Mouse (Mus musculus): ENCODE data around the gene Triobp. TPM values are rescaled to one million over a fixed set of nuclear protein-coding genes. Genes with fewer than 3 reads are reported as not detected.
"Not testable (repeated sequence)": the region's sequence is repeated elsewhere in the genome, so short reads cannot be mapped to it uniquely, and the experiment has no call there.

Triobp gene
- polyA plus RNA-seq, 1 experiment from 2014 or later = 45.8 TPM

DNA sequence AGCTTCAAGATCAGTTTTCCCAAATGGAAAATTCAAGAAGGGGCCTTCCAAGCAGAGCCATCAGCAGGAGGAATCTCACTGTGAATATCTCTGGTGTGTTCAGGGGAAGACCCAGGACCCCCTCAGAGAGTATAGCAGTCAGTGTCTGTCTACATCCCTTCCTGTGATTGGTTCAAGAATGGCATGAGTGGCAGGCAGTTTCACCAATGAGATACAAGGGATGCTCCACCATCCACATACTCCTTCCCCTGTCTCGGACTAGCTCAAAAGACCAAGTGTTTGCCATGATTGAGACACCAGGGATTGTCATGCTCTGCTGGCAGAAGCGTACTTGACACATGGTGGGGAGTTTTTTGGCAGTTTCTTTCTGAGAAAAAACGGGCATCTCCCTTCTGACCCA, 59.1 kb downstream of the Triobp start:
- Histone ChIP-seq H3K27me3 (replicated peaks) (no peaks in the 10 kb centered on the region), H3K27ac (replicated peaks) (no peak overlapping the region), H3K4me3 (no peak overlapping the region), H3K4me1 (peaks cover 8% of the 10 kb centered on the region; the same call in 1 of the 2 replicates), H3K9ac (no peak overlapping the region), H3K9me3 (no peaks in the 10 kb centered on the region), H3K36me3 (peaks cover 65% of the 10 kb centered on the region), H3K4me2 (no peak overlapping the region)
- 70% methylated on average over 3 of the region's 3 CpGs for WGBS
- no peak for ATAC-seq (ENCODE audit: extremely low read depth, insufficient number of reproducible peaks, low FRiP score, low TSS enrichment)

DNA sequence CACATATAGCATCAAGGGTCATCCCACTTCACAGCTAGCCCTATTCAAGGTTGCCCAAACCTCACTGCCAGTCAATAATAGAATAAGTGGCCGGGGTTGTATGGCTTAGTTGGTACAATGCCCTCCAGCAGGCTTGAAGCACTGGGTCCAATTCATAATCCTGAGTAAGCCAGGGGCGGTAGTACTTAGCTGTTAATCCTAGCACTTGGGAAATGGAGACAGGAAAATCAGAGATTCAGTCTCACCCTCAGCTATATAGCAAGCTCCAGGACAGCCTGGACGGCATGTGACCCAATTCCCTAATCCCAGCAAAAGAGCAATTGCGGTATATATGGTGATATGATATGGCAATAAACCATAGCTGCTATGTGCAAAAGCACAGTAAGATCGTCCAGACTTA, 59.5 kb downstream of the Triobp start:
- H3K27me3 ChIP-seq (replicated peaks) = no peaks in the 10 kb centered on the region
- ATAC-seq (ENCODE audit: extremely low read depth, insufficient number of reproducible peaks, low FRiP score, low TSS enrichment) = no peak
- no peak overlapping the region for H3K4me2 ChIP-seq
- no peak overlapping the region for H3K9ac ChIP-seq
- no peaks in the 10 kb centered on the region for H3K9me3 ChIP-seq
- H3K4me1 ChIP-seq = peaks cover 8% of the 10 kb centered on the region; the same call in 1 of the 2 replicates
- no peak overlapping the region for H3K4me3 ChIP-seq
- peaks cover 61% of the 10 kb centered on the region for H3K36me3 ChIP-seq
- H3K27ac ChIP-seq (replicated peaks) = no peak overlapping the region
- WGBS = 86% methylated on average over 5 of the region's 5 CpGs

DNA sequence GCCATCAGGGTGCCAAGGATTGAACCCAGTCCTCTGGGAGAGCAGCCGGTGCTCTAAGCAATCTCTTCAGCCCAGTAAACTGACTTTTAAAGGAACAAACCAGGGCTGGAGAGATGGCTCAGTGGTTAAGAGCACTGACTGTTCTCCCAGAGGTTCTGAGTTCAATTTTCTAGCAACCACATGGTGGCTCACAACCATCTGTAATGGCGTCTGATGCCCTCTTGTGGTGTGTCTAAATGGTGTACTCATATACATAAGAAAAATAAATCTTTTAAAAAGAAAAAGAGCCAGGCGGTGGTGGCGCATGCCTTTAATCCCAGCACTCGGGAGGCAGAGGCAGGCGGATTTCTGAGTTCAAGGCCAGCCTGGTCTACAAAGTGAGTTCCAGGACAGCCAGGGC, 60.3 kb downstream of the Triobp start:
- H3K4me1 ChIP-seq; H3K27me3 ChIP-seq (replicated peaks); H3K9me3 ChIP-seq; ATAC-seq (ENCODE audit: extremely low read depth, insufficient number of reproducible peaks, low FRiP score, low TSS enrichment); H3K4me3 ChIP-seq; H3K4me2 ChIP-seq; H3K27ac ChIP-seq (replicated peaks); H3K9ac ChIP-seq: not testable (repeated sequence)
- peaks cover 53% of the 10 kb centered on the region for H3K36me3 ChIP-seq
- 84% methylated on average over 6 of the region's 6 CpGs for WGBS

DNA sequence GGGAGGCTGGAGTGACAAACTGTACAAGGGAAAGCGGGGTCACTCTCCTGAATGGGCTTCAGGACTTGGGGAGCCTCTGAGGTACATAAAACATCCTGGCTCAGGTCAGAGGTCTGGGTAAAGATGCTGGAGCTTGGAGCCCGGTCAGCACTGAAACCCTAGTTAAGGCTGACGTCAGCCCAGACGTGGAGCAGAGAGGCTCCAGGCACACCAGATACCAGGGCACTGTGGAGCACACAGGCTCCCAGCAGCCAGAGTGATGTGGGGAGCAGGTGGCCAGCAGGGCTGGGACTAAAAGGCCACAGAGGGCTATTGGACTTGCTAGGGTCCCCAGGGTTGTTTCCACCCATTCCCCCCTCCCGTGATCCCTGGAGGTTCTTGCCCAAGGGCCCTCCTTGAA, 62.2 kb downstream of the Triobp start:
- H3K4me3 ChIP-seq = no peak overlapping the region
- H3K9me3 ChIP-seq = no peaks in the 10 kb centered on the region
- no peaks in the 10 kb centered on the region for H3K27me3 ChIP-seq (replicated peaks)
- no peak overlapping the region for H3K27ac ChIP-seq (replicated peaks)
- H3K4me1 ChIP-seq = peaks cover 8% of the 10 kb centered on the region; the same call in 1 of the 2 replicates
- ATAC-seq (ENCODE audit: extremely low read depth, insufficient number of reproducible peaks, low FRiP score, low TSS enrichment) = no peak
- peaks cover 34% of the 10 kb centered on the region for H3K36me3 ChIP-seq
- WGBS = 46% methylated on average over 5 of the region's 5 CpGs
- no peak overlapping the region for H3K9ac ChIP-seq
- no peak overlapping the region for H3K4me2 ChIP-seq

DNA sequence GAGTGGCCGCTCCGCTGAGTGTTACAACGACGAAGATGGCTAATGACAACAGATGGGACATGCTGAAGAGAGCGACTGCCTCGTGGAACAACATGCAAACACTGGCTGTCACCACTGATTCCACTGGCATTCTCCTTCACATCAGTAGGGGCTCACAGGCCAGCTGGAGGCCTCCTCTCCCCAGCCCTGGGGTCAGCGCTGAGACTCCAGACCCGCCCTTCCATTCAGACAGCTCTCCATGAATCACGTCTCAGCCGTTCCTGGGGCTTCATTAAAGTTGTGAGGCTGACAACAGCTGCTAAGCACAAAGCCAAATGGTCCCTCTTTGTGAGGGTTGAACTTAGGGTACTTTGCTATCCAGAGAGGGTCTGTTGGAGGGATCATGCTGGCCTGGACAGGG, 64.0 kb downstream of the Triobp start:
- WGBS = 45% methylated on average over 10 of the region's 10 CpGs
- no peaks in the 10 kb centered on the region for H3K9me3 ChIP-seq
- no peak overlapping the region for H3K27ac ChIP-seq (replicated peaks)
- H3K36me3 ChIP-seq = peaks cover 16% of the 10 kb centered on the region
- ATAC-seq (ENCODE audit: extremely low read depth, insufficient number of reproducible peaks, low FRiP score, low TSS enrichment) = no peak
- H3K27me3 ChIP-seq (replicated peaks) = no peaks in the 10 kb centered on the region
- H3K4me3 ChIP-seq = no peak overlapping the region
- H3K4me2 ChIP-seq = no peak overlapping the region
- no peak overlapping the region for H3K9ac ChIP-seq
- peaks cover 8% of the 10 kb centered on the region; the same call in 1 of the 2 replicates for H3K4me1 ChIP-seq

DNA sequence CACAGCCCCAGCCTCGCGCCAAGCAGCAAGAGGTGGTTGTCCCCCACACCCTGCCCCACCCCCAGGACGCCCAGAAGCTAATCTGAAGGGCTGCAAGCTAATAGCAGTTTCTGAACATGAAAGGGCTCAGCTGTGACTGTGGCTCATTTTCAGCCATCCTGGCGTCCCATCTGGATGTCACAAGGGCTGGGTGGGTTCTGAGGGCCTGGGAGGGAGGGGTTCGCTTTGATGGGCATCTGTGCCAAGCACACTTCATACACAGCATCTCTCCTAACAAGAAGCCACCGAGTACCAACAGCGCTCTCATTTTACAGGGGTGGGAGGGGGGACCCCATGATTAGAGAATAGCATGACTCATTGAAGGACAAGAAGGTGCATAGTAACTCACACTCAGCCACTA, 65.9 kb downstream of the Triobp start:
- no peak overlapping the region for H3K9ac ChIP-seq

DNA sequence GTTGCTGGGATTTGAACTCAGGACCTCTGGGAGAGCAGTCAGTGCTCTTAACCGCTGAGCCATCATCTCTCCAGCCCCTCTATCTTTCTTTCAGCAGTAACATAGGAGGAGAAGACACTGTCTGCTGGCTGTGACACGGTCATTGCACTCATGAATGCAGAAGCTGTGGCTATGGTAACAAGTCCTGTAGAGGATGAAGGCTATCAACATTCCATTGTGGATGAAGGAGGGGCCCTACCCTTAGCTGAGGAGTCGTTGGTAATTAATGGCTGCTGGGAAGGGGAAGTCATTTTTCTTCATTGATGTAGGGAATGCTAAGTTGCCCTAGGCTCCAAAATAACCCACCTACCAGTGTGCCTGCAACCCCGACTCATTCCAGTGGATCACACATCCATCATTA, 70.7 kb downstream of the Triobp start:
- Histone ChIP-seq H3K36me3 (no peaks in the 10 kb centered on the region), H3K27me3 (replicated peaks) (no peaks in the 10 kb centered on the region), H3K4me1 (peaks cover 12% of the 10 kb centered on the region), H3K9ac (no peak overlapping the region), H3K4me2 (no peak overlapping the region), H3K9me3 (no peaks in the 10 kb centered on the region), H3K4me3 (no peak overlapping the region), H3K27ac (replicated peaks) (no peak overlapping the region)
- no peak for ATAC-seq (ENCODE audit: extremely low read depth, insufficient number of reproducible peaks, low FRiP score, low TSS enrichment)
- 41% methylated on average over 4 of the region's 4 CpGs for WGBS

More for the DNA sequence above, 65.9 kb downstream of the Triobp start:
- Histone ChIP-seq H3K9me3 (no peaks in the 10 kb centered on the region), H3K36me3 (peaks cover 2% of the 10 kb centered on the region; the same call in 1 of the 2 replicates), H3K4me1 (peaks cover 11% of the 10 kb centered on the region; the same call in 1 of the 2 replicates), H3K27me3 (replicated peaks) (no peaks in the 10 kb centered on the region), H3K27ac (replicated peaks) (no peak overlapping the region), H3K4me3 (no peak overlapping the region), H3K4me2 (no peak overlapping the region)
- WGBS = 63% methylated on average over 7 of the region's 7 CpGs
- no peak for ATAC-seq (ENCODE audit: extremely low read depth, insufficient number of reproducible peaks, low FRiP score, low TSS enrichment)

DNA sequence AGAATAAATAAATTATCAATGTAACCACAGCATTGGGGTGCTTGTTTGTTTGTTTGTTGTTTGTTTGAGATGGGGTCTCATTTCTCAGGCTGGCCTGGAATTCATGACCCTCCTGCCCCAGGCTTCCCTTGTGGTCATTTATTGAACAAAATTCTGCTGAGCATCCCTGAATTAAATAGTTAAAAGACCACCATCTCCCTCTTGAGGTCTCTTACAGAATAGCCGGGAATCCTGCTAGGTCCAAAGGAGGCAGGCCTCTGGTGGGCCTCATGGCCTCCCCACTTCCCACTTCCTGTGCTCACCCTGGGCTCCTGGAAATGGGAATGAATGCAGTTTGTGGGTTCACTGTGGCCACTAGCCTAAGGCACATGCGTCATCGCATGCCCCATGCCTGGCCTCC, 71.4 kb downstream of the Triobp start:
- no peak for ATAC-seq (ENCODE audit: extremely low read depth, insufficient number of reproducible peaks, low FRiP score, low TSS enrichment)
- Histone ChIP-seq H3K9ac (no peak overlapping the region), H3K27ac (replicated peaks) (no peak overlapping the region), H3K27me3 (replicated peaks) (peaks cover 3% of the 10 kb centered on the region; the same call in 1 of the 2 replicates), H3K4me1 (peaks cover 13% of the 10 kb centered on the region), H3K4me2 (no peak overlapping the region), H3K4me3 (no peak overlapping the region), H3K9me3 (no peaks in the 10 kb centered on the region), H3K36me3 (no peaks in the 10 kb centered on the region)
- 43% methylated on average over 3 of the region's 3 CpGs for WGBS

DNA sequence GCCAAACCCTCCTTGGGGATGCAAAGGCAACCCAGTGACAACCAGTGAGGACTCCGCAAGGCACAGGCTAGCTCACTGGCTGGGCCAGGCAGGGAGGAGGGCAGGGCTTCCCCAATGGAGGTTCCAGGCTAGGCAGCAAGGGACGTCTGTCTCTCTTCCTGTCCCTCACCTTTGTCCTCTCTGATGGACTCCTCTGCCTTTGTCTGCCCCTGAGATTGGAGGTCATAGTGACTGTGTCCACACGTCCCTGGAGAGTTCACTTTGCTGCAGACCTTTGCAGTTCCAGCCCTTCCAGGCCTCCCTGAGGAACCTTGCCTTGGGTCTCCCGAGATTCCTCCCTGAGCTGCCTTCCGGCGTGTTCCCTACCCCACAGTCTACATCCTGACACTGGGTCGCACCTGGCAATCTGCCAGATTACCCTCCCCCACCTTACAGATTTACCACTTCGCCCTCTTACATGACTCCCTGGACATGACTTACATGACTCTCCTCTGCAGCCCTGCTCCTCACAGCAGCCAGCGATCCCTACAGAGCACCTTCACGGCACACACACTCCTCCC, 75.2 kb downstream of the Triobp start:
- Histone ChIP-seq H3K9ac (0 out of 2 replicates have a peak overlapping the region, but pooled peaks have one; percentile 25), H3K4me3 (no peak overlapping the region), H3K27me3 (replicated peaks) (peaks cover 15% of the 10 kb centered on the region), H3K9me3 (no peaks in the 10 kb centered on the region), H3K4me1 (peaks cover 34% of the 10 kb centered on the region), H3K27ac (replicated peaks) (no peak overlapping the region), H3K36me3 (no peaks in the 10 kb centered on the region), H3K4me2 (no peak overlapping the region)
- no peak for ATAC-seq (ENCODE audit: extremely low read depth, insufficient number of reproducible peaks, low FRiP score, low TSS enrichment)
- 40% methylated on average over 10 of the region's 10 CpGs for WGBS

DNA sequence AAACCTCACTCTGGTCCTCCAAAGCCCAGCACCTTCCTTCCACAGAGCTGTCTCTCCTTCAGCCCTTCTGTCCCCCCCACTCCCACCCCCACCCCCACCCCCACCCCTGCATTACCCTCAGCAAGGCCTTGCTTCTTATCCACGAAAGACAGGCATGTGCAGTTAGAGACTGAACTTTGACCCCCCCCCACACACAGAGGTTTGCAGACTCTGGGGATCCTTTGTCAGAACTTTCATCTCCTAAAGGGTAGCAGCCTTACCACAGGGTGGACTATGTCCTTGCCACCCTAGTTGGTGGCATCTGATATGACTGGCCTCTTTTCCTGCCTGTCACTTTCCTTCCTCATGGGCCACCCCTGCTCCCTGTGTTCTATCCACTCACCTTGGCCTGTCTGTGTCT, 75.8 kb downstream of the Triobp start:
- Histone ChIP-seq H3K4me3 (no peak overlapping the region), H3K4me1 (peaks cover 31% of the 10 kb centered on the region), H3K9ac (no peak overlapping the region), H3K36me3 (no peaks in the 10 kb centered on the region), H3K4me2 (no peak overlapping the region), H3K27ac (replicated peaks) (no peak overlapping the region), H3K27me3 (replicated peaks) (peaks cover 15% of the 10 kb centered on the region), H3K9me3 (no peaks in the 10 kb centered on the region)
- whole genome bisulfite sequencing = 50% methylated on average over 1 of the region's 1 CpGs
- ATAC-seq (ENCODE audit: extremely low read depth, insufficient number of reproducible peaks, low FRiP score, low TSS enrichment) = no peak

DNA sequence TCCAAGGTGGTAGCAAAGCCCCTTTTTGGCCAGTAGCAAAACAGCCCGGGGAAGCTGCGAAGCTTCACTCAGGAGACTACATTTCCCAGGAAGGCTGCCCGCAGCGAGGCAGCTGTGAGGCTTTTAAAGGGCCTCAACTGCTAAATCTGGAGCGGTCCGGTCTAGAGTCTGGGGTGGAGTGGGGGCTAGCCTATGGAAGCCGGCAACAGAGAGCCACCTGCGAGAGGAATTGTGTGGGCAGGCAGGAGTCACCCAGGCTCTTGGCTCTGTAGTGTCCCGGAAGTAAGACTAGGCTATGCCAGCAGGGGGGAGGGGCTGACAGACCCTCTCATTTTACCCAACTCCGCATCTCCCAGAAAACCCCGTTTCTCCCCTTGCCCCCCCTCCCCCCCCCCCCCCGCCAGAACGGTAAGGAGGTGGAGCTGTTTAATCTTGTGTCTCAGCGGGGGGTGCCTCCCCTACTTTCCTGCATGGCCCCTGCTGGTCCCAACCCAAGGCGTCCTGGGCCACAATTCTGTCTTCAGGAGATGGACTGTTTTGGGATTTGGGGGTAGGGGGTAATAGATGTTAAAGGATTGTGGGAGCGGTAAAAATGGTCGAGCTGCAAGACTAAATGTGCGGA, 78.3 kb downstream of the Triobp start:
- Histone ChIP-seq H3K27me3 (replicated peaks) (peaks cover 15% of the 10 kb centered on the region), H3K9ac (peak overlapping the region; percentile 74), H3K27ac (replicated peaks) (no peak overlapping the region), H3K4me1 (peaks cover 44% of the 10 kb centered on the region), H3K36me3 (no peaks in the 10 kb centered on the region), H3K4me2 (peak overlapping the region; percentile 65), H3K9me3 (no peaks in the 10 kb centered on the region), H3K4me3 (peak overlapping the region; percentile 31)
- 13% methylated on average over 14 of the region's 18 CpGs for WGBS
- ATAC-seq (ENCODE audit: extremely low read depth, insufficient number of reproducible peaks, low FRiP score, low TSS enrichment) = no peak
